Mouse (Mus musculus): ENCODE measurements around the gene Bicral.

DNA sequence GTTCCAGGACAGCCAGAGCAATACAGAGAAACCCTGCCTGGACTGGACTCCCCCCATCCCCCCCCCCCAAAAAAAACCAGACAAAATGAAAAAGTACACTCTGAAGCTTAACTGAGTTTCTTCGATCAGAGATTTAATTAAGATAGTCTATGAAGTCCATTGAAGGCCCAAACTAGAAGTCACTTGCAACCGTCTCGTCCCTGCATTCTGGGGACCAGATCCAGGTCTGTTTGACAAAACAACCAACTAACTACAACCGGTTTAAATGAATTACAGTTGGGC is 2.2 kb downstream of the Bicral start:
- no peak for TF ChIP-seq CTCF (conservative IDR thresholded peaks at IDR 0.05 in 1 of 2, IDR thresholded peaks at IDR 0.05 in 1 of 2; ENCODE audit: low read depth in 2 of 2, low read length in 2 of 2)
- TF ChIP-seq ZKSCAN1 (IDR thresholded peaks at IDR 0.05; ENCODE audit: borderline replicate concordance, low read depth, low read length), result no peak
- TF ChIP-seq POLR2A (IDR thresholded peaks at IDR 0.05; ENCODE audit: low read depth, low read length), result no peak
- TF ChIP-seq TBP (conservative IDR thresholded peaks at IDR 0.05; ENCODE audit: low read depth, low read length), result 0 out of 2 replicates have a peak, but pooled peaks have one; percentile 25
- TF ChIP-seq RAD21 (IDR thresholded peaks at IDR 0.05; ENCODE audit: low read depth, low read length), result no peak
- TF ChIP-seq MAX (IDR thresholded peaks at IDR 0.05; ENCODE audit: low read length), result no peak; the same call in 1 of the 2 replicates
- no peak for TF ChIP-seq PAX5 (IDR thresholded peaks at IDR 0.05; ENCODE audit: low read length)
- TF ChIP-seq POLR2AphosphoS2 (IDR thresholded peaks at IDR 0.05; ENCODE audit: low read depth, low read length), result no peak
- no peak for TF ChIP-seq HCFC1 (IDR thresholded peaks at IDR 0.05; ENCODE audit: low read depth, low read length)
- no peak for TF ChIP-seq EP300 (IDR thresholded peaks at IDR 0.05; ENCODE audit: low read length)
- TF ChIP-seq MYC (IDR thresholded peaks at IDR 0.05; ENCODE audit: low read depth, low read length), result no peak
- TF ChIP-seq JUND (conservative IDR thresholded peaks at IDR 0.05; ENCODE audit: low read depth, low read length), result no peak
- TF ChIP-seq ZNF384 (IDR thresholded peaks at IDR 0.05; ENCODE audit: low read depth, low read length), result no peak
- no peak; the same call in 1 of the 2 replicates for TF ChIP-seq CHD2 (IDR thresholded peaks at IDR 0.05; ENCODE audit: low read length)
